Mouse (Mus musculus): ENCODE results near the gene Atp4a.

DNA sequence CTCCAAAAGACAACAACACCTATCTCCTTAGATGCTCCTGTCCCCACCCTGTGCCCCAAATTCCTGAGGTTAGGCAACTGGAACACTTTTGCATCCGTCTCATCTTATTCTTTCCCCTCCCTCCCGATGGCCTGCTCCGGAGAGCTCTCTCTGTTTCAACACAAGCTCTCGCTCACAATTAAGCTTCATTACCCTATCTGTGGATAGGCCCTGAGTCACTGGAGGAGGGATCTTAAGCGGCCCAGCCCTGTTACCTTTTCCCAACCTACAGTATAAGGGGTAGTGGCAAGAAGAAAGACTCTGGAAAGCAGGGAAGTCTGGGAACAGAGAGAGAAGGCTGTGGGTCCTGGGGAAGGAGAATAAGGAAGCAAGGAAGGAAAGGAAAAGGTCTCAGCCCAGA, 51.4 kb downstream of the Atp4a start, which contains the start of gene Dmkn:
- TF ChIP-seq CTCF (IDR thresholded peaks at IDR 0.05; ENCODE audit: borderline replicate concordance, extremely low read depth, insufficient read depth, insufficient read length) (no peak), POLR2A (IDR thresholded peaks at IDR 0.05; ENCODE audit: borderline replicate concordance, extremely low read depth, insufficient read depth, insufficient read length, poor library complexity, severe bottlenecking) (no peak)

All from brain, embryonic 14.5 days (tissue).